Mouse (Mus musculus) neural tube, embryonic 11.5 days (tissue): ENCODE measurements around the gene Map2k6. TPM values are rescaled to one million over a fixed set of nuclear protein-coding genes. Genes with fewer than 3 reads are reported as not detected.

Experiments
- ATAC-seq: fragments of 200-750 bp; cut with Nextera tagmentation; 2 replicates; pipeline ENCODE4 v1.8.0; 2017; ENCODE audit warnings: moderate number of reproducible peaks, mild to moderate bottlenecking, moderate TSS enrichment, moderate library complexity; ENCODE audit not compliant: insufficient read depth, low FRiP score, low TSS enrichment
- DNase-seq: peaks from one replicate; pipeline ENCODE4 v3.0.0-alpha.2; 2015; ENCODE audit warnings: low spot score
- H3K27ac ChIP-seq: fragments of 300-500 bp; sonication (generic); 2 replicates; pipeline ENCODE4 v1.5.1; 2014; ENCODE audit warnings: low read depth, mild to moderate bottlenecking, low read length
- H3K27me3 ChIP-seq: fragments of 300-500 bp; sonication (generic); 2 replicates; pipeline ENCODE4 v1.6.1; 2014; ENCODE audit warnings: mild to moderate bottlenecking, low read length, mixed read lengths; ENCODE audit not compliant: control insufficient read depth, insufficient read depth
- H3K36me3 ChIP-seq: fragments of 300-500 bp; sonication (generic); 2 replicates; pipeline ENCODE4 v1.6.1; 2014; ENCODE audit warnings: mild to moderate bottlenecking, low read length, moderate library complexity, mixed read lengths; ENCODE audit not compliant: control insufficient read depth, insufficient read depth
- H3K4me1 ChIP-seq: fragments of 300-500 bp; sonication (generic); 2 replicates; pipeline ENCODE4 v1.6.1; 2014; ENCODE audit warnings: low read length, mixed read lengths; ENCODE audit not compliant: control insufficient read depth, insufficient read depth
- H3K4me2 ChIP-seq: fragments of 300-500 bp; sonication (generic); 2 replicates; pipeline ENCODE4 v1.6.1; 2014; ENCODE audit warnings: low read depth, mild to moderate bottlenecking, moderate library complexity
- H3K4me3 ChIP-seq: fragments of 300-500 bp; sonication (generic); 2 replicates; pipeline ENCODE4 v1.5.1; 2014; ENCODE audit warnings: low read depth, low read length
- H3K9ac ChIP-seq: fragments of 300-500 bp; sonication (generic); 2 replicates; pipeline ENCODE4 v1.6.1; 2014; ENCODE audit warnings: mild to moderate bottlenecking, low read length
- H3K9me3 ChIP-seq: fragments of 300-500 bp; sonication (generic); 2 replicates; pipeline ENCODE4 v1.6.1; 2016; ENCODE audit warnings: low read length; ENCODE audit not compliant: control insufficient read depth
- WGBS: fragments of 180-500 bp; shearing (Covaris S2); extraction: QIAGEN DNeasy Blood & Tissue Kit; methylation state at CpG from one replicate; pipeline ENCODE4 v1.1.7; 2014; 5-methylcytosine and 5-hydroxymethylcytosine counted together
- polyA plus RNA-seq: library from polyadenylated mRNA; unstranded; fragments of >200 nt; fragmentation: Nextera tagmentation; extraction: Ambion mirVana; gene quantifications from 2 replicates; pipeline ENCODE4 v1.2.1, GENCODE M21; 2014

Map2k6 gene
- polyA plus RNA-seq, 1 experiment from 2014 or later = 32.1 TPM

GRCm38 (mm10) chr11:110416691-110417090 is 17.8 kb downstream of the Map2k6 start:
- Histone ChIP-seq H3K9ac (no peak overlapping the region), H3K4me3 (no peak overlapping the region), H3K9me3 (no peaks in the 10 kb centered on the region), H3K4me1 (no peaks in the 10 kb centered on the region), H3K4me2 (no peak overlapping the region), H3K27ac (no peak overlapping the region), H3K27me3 (no peaks in the 10 kb centered on the region), H3K36me3 (no peaks in the 10 kb centered on the region)
- DNase-seq (no peak), ATAC-seq (no peak)
- 89% methylated on average over 6 of the region's 6 CpGs for WGBS

DNA sequence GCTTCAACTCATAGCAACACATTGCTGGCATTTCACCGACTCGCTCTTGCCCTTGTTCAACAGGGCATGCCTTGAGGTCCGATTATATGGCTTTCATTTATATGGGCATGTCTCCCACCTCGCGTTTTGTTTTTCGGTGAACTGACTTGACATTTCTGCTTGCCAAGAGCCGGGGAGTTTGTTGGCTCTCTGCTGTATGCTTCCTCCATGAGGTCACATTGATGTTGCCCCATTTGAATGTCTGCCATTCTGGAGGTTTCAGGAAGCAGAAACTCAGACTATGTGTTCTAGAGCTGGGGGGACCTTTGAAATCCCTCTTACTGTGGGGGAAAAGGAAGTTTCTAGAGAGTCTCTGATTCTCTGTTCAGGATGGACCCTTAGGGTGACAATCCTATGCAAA is 21.5 kb downstream of the Map2k6 start:
- H3K27ac ChIP-seq = no peak overlapping the region
- DNase-seq (no peak), ATAC-seq (no peak)
- WGBS = 99% methylated on average over 7 of the region's 7 CpGs
- no peak overlapping the region for H3K4me2 ChIP-seq
- H3K4me3 ChIP-seq = no peak overlapping the region
- H3K4me1 ChIP-seq = no peaks in the 10 kb centered on the region
- H3K36me3 ChIP-seq = no peaks in the 10 kb centered on the region
- no peak overlapping the region for H3K9ac ChIP-seq
- no peaks in the 10 kb centered on the region for H3K27me3 ChIP-seq
- H3K9me3 ChIP-seq = no peaks in the 10 kb centered on the region

GRCm38 (mm10) chr11:110426572-110427145 is 27.7 kb downstream of the Map2k6 start:
- Histone ChIP-seq H3K36me3 (no peaks in the 10 kb centered on the region), H3K4me3 (no peak overlapping the region), H3K9ac (no peak overlapping the region), H3K27ac (no peak overlapping the region), H3K9me3 (no peaks in the 10 kb centered on the region), H3K4me1 (peaks cover 2% of the 10 kb centered on the region; the same call in 1 of the 2 replicates), H3K4me2 (no peak overlapping the region), H3K27me3 (no peaks in the 10 kb centered on the region)
- DNase-seq = no peak
- ATAC-seq = no peak
- 64% methylated on average over 6 of the region's 6 CpGs for WGBS

DNA sequence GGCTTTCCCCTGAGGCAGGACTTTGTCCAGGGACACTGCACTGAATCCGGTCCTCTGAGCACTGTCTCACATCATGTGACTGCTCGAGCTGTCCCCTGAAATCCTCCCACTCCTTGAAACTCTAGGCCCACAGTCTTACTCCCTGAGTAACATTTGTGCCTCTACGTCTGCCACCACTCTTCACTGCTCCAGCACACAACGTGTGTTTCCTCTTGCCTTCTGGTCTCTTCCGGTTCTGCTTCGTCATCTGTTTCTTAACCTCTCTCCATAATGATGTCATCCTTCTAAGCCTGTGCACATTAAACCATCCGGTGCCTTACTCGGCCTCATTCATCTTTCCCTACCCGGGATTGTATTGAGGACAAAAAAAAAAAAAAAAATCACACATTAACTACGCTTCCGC is 28.2 kb downstream of the Map2k6 start:
- H3K9me3 ChIP-seq = no peaks in the 10 kb centered on the region
- no peak overlapping the region for H3K4me3 ChIP-seq
- no peak overlapping the region for H3K27ac ChIP-seq
- 65% methylated on average over 11 of the region's 11 CpGs for WGBS
- DNase-seq (no peak), ATAC-seq (no peak)
- H3K9ac ChIP-seq = no peak overlapping the region
- no peak overlapping the region for H3K4me2 ChIP-seq
- peaks cover 2% of the 10 kb centered on the region; the same call in 1 of the 2 replicates for H3K4me1 ChIP-seq
- no peaks in the 10 kb centered on the region for H3K36me3 ChIP-seq
- no peaks in the 10 kb centered on the region for H3K27me3 ChIP-seq

DNA sequence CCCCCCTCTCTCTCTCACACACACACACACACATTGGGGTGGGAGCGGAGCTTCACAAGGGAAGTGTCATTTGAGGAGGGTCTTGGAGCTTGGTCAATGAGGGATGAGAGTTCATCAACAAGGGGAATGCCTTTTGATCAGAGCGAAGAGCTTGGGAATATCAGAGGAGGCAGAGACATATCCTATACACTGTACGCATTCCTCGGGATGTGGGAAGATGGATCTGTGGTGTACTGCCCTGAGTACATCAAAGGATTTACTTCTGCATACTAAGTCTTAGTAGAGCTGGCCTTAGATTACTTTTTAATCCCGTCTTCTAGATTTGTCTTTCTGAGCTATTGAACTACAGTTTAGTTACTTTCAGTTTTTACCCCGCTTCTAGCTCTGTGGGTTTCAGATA is 30.1 kb downstream of the Map2k6 start:
- ATAC-seq (no peak), DNase-seq (no peak)
- Histone ChIP-seq H3K4me2 (no peak overlapping the region), H3K36me3 (no peaks in the 10 kb centered on the region), H3K27me3 (no peaks in the 10 kb centered on the region), H3K4me1 (peaks cover 2% of the 10 kb centered on the region; the same call in 1 of the 2 replicates), H3K4me3 (no peak overlapping the region), H3K27ac (no peak overlapping the region), H3K9me3 (no peaks in the 10 kb centered on the region), H3K9ac (no peak overlapping the region)
- 92% methylated on average over 6 of the region's 6 CpGs for WGBS

DNA sequence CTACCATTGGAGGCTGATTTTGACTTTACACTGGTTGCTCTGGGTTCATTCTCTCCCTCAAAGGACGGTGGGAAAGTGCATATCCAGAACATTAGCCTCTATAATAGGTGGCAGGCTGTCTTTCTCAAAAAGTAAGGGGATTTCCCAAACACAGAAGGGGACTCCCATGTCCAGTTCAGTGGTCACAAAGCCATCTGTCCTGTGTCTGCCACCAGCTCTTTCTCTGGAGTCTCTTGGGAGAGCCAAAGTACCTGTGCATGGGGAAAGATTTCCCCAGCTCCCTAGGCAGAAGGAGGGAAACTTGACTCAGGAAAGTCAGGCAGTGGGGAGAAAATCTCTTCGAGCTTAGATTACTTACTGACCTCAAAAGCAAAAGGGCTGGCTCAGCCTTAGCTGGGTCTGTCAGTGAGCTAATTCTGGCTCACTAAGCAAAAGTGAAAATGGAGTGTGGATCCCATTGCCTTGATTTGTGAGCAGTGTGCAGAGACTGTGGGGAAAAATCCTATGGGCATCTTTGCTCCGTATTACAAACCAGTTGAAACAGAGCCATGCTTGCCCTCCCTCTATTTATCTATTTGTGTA is 31.0 kb downstream of the Map2k6 start:
- no peak overlapping the region for H3K4me2 ChIP-seq
- WGBS = 76% methylated on average over 3 of the region's 3 CpGs
- no peak for DNase-seq
- H3K9ac ChIP-seq = no peak overlapping the region
- no peaks in the 10 kb centered on the region for H3K9me3 ChIP-seq
- no peaks in the 10 kb centered on the region for H3K36me3 ChIP-seq
- H3K4me3 ChIP-seq = no peak overlapping the region
- ATAC-seq = no peak
- H3K4me1 ChIP-seq = peaks cover 2% of the 10 kb centered on the region; the same call in 1 of the 2 replicates
- H3K27ac ChIP-seq = no peak overlapping the region
- H3K27me3 ChIP-seq = no peaks in the 10 kb centered on the region

DNA sequence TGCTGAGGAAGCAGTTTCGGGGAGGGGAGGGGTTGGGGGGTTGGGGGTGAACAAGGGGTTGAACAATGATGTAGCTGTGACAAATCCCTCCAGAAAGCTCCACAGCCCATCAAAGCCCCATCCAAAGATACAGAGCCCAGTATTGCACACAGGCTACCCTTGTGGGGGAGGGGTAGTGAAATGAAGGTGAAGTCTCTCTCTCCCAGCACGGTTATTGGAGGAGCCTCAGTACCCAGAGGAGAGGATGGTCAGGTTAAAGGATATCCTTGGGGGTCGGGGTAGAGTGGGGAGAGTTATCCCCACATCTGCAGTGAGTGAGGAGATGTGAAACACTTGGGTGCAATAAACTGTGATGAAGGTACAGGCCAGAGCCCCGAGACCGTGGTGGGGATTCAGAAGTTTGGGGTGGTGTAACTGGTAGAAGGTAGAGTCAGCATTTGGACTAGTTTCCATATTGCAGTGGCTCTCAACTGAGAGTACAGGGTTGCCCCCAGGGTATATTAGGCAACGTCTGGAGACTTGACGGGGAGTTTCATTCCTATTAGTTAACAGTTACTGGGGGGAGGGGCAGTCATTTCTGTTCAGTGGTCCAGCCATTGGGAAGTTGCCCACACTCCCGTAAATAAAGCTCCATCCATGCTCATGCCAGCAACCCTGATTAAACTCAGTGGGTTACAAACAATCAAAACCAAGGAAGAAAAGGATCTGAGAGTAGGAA is 37.1 kb downstream of the Map2k6 start:
- no peak for ATAC-seq

GRCm38 (mm10) chr11:110436998-110437397 is 38.1 kb downstream of the Map2k6 start:
- Histone ChIP-seq H3K9ac (no peak overlapping the region), H3K4me3 (no peak overlapping the region), H3K27ac (no peak overlapping the region), H3K27me3 (no peaks in the 10 kb centered on the region), H3K4me1 (no peaks in the 10 kb centered on the region), H3K9me3 (no peaks in the 10 kb centered on the region), H3K4me2 (no peak overlapping the region), H3K36me3 (no peaks in the 10 kb centered on the region)
- 83% methylated on average over 12 of the region's 12 CpGs for WGBS
- DNase-seq (no peak), ATAC-seq (no peak)

More for the DNA sequence above, 37.1 kb downstream of the Map2k6 start:
- H3K4me2 ChIP-seq = no peak overlapping the region
- H3K9me3 ChIP-seq = no peaks in the 10 kb centered on the region
- no peaks in the 10 kb centered on the region for H3K36me3 ChIP-seq
- 73% methylated on average over 8 of the region's 8 CpGs for WGBS
- H3K9ac ChIP-seq = no peak overlapping the region
- H3K4me1 ChIP-seq = no peaks in the 10 kb centered on the region
- H3K27ac ChIP-seq = no peak overlapping the region
- no peaks in the 10 kb centered on the region for H3K27me3 ChIP-seq
- DNase-seq = no peak
- H3K4me3 ChIP-seq = no peak overlapping the region

DNA sequence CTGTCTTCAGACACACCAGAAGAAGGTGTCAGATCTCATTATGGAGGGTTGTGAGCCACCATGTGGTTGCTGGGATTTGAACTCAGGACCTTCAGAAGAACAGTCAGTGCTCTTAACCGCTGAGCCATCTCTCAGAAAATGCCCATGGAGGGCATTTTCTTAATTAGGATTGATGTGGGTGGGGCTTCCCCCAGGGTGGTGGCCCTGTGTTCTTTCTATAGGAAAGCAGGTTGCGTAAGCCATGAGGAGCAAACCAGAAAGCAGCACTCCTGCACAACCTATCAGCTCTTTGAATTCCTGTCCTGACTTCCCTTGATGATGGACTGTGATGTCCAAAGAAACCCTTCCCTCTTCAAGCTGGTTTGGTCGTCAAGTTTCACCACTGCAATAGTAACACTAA is 39.2 kb downstream of the Map2k6 start:
- Histone ChIP-seq H3K27ac (no peak overlapping the region), H3K4me2 (no peak overlapping the region), H3K36me3 (no peaks in the 10 kb centered on the region), H3K9me3 (no peaks in the 10 kb centered on the region), H3K4me1 (no peaks in the 10 kb centered on the region), H3K27me3 (no peaks in the 10 kb centered on the region), H3K4me3 (no peak overlapping the region), H3K9ac (no peak overlapping the region)
- ATAC-seq (no peak), DNase-seq (no peak)
- 96% methylated on average over 3 of the region's 3 CpGs for WGBS
